Mouse (Mus musculus) bone marrow, adult 2 months (tissue): ENCODE results near the gene Nat8f1.
"Not testable (repeated sequence)": the region's sequence is repeated elsewhere in the genome, so short reads cannot be mapped to it uniquely, and the experiment has no call there.

Source experiments
- CTCF ChIP-seq: fragments of 200-500 bp; IDR thresholded peaks from 2 replicates; pipeline ENCODE4 v1.5.1; 2011; ENCODE audit warnings: low read length, control low read depth; ENCODE audit not compliant: control insufficient read depth, insufficient read depth
- POLR2A ChIP-seq: fragments of 200-500 bp; IDR thresholded peaks from 2 replicates; pipeline ENCODE4 v1.6.1; 2011; ENCODE audit warnings: low read depth, mild to moderate bottlenecking, control low read depth, low read length, borderline replicate concordance; ENCODE audit not compliant: control insufficient read depth

DNA sequence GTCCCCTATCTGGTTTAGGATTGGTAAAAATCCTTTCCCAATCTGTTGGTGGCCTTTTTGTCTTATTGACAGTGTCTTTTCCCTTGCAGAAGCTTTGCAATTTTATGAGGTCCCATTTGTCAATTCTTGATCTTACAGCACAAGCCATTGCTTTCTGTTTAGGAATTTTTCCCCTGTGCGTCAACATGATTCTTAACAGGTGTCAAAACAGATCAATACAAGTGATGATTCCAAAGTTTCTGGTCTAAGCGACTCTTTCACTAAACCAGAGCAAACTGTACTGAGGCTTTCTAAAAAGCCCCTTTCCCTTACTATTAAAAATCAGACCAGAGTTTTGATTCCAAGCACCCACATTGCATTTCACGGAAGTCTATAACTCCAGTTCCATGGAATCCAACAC is 2.9 kb upstream of the Nat8f1 start:
- TF ChIP-seq CTCF, POLR2A: not testable (repeated sequence)
